Mouse (Mus musculus) kidney, postnatal 0 days (tissue): Measurements from ENCODE around the gene Lrrc39. TPM values are rescaled to one million over a fixed set of nuclear protein-coding genes. Genes with fewer than 3 reads are reported as not detected.
"Not testable (repeated sequence)": the region's sequence is repeated elsewhere in the genome, so short reads cannot be mapped to it uniquely, and the experiment has no call there.

Experiments
- ATAC-seq: fragments of 200-750 bp; cut with Nextera tagmentation; replicated peaks from 2 replicates; pipeline ENCODE4 v1.8.0; 2017; ENCODE audit warnings: low read depth, moderate number of reproducible peaks, moderate TSS enrichment, moderate library complexity; ENCODE audit not compliant: low FRiP score
- DNase-seq: peaks from one replicate; pipeline ENCODE4 v3.0.0-alpha.2; 2016; ENCODE audit warnings: low spot score
- H3K27ac ChIP-seq: fragments of 300-500 bp; sonication (generic); 2 replicates; pipeline ENCODE4 v1.5.1; 2014; ENCODE audit warnings: mild to moderate bottlenecking
- H3K27me3 ChIP-seq: fragments of 300-500 bp; sonication (generic); 2 replicates; pipeline ENCODE4 v1.6.1; 2014; ENCODE audit warnings: low read length, mixed read lengths; ENCODE audit not compliant: insufficient read depth
- H3K36me3 ChIP-seq: fragments of 300-500 bp; sonication (generic); 2 replicates; pipeline ENCODE4 v1.6.1; 2014; ENCODE audit warnings: low read length, mixed read lengths; ENCODE audit not compliant: insufficient read depth
- H3K4me1 ChIP-seq: fragments of 300-500 bp; sonication (generic); replicated peaks from 2 replicates; pipeline ENCODE4 v1.6.1; 2014; ENCODE audit warnings: antibody characterized with exemption, low read length, mixed read lengths; ENCODE audit not compliant: insufficient read depth
- H3K4me2 ChIP-seq: fragments of 300-500 bp; sonication (generic); 2 replicates; pipeline ENCODE4 v1.6.1; 2014; ENCODE audit warnings: mild to moderate bottlenecking, low read length, moderate library complexity, mixed read lengths
- H3K4me3 ChIP-seq: fragments of 300-500 bp; sonication (generic); replicated peaks from 2 replicates; pipeline ENCODE4 v1.5.1; 2014; ENCODE audit warnings: low read depth, low read length
- H3K9ac ChIP-seq: fragments of 300-500 bp; sonication (generic); 2 replicates; pipeline ENCODE4 v1.6.1; 2014; ENCODE audit warnings: low read depth, low read length
- H3K9me3 ChIP-seq: fragments of 300-500 bp; sonication (generic); replicated peaks from 2 replicates; pipeline ENCODE4 v1.6.1; 2016; ENCODE audit warnings: low read length, inconsistent platforms, mixed read lengths
- CTCF ChIP-seq: IDR thresholded peaks from 2 replicates; pipeline ENCODE4 v1.5.1; 2016; ENCODE audit warnings: antibody characterized with exemption, low read depth, mild to moderate bottlenecking, moderate library complexity
- WGBS: fragments of 180-500 bp; shearing (Covaris S2); extraction: QIAGEN DNeasy Blood & Tissue Kit; methylation state at CpG from one replicate; pipeline ENCODE4 v1.1.7; 2014; 5-methylcytosine and 5-hydroxymethylcytosine counted together
- polyA plus RNA-seq: library from polyadenylated mRNA; unstranded; fragments of >200 nt; fragmentation: Nextera tagmentation; extraction: Ambion mirVana; gene quantifications from 2 replicates; pipeline ENCODE4 v1.2.1, GENCODE M21; 2015

The Lrrc39 gene
- polyA plus RNA-seq, 1 experiment from 2014 or later: 0.39 TPM

DNA sequence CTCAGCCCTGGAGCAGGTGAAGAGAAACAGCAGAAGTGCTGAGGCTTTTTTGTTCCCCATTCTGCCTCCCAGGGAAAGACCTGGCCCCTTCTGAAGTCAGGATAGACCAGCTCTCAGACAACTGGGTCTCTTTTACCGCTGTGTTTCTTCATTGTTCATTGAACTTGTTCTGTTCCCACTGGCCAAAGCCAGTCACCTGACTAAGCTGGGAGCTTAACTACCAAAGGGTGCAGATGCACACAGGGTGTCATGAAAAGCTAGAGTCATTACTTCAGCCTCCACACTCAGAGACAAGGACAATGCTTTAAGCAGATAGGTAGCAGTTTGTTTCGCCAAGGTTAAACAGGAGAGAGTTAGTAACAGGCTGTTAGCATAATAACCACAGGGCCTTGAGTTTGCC is 20.7 kb upstream of the Lrrc39 start:
- no peaks in the 10 kb centered on the region for H3K27me3 ChIP-seq
- ATAC-seq: no peak

DNA sequence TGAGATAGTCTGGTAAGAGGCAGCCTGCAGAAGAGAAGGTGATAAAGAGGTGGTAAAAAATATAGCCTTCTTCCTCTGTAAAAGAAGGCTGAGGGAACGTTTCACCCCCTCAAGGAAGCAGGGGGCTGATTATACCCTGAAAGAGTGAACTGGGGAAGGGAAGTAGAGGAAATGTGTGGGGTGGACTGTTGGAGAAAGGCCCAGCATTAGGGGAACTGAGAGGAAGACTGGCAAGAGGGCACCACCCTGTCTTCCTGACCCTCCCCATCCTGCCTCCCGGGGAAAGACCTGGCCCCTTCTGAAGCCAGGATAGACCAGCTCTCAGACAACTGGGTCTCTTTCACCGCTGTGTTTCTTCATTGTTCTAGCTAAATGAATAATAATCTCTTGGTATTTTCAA is 20.2 kb upstream of the Lrrc39 start:
- Histone ChIP-seq H3K9me3 (no peaks in the 10 kb centered on the region), H3K36me3 (peaks cover 40% of the 10 kb centered on the region), H3K27ac (no peak overlapping the region), H3K9ac (no peak overlapping the region), H3K4me1 (no peaks in the 10 kb centered on the region), H3K4me2 (no peak overlapping the region), H3K4me3 (no peak overlapping the region), H3K27me3 (no peaks in the 10 kb centered on the region)
- 47% methylated on average over 3 of the region's 3 CpGs for WGBS
- DNase-seq (no peak), ATAC-seq (no peak)
- TF ChIP-seq CTCF: no peak

More for the DNA sequence above, 20.7 kb upstream of the Lrrc39 start:
- H3K27ac ChIP-seq: no peak overlapping the region
- WGBS: 24% methylated on average over 2 of the region's 2 CpGs
- H3K4me3 ChIP-seq: no peak overlapping the region
- no peaks in the 10 kb centered on the region for H3K4me1 ChIP-seq
- peaks cover 36% of the 10 kb centered on the region for H3K36me3 ChIP-seq
- H3K4me2 ChIP-seq: no peak overlapping the region
- H3K9ac ChIP-seq: no peak overlapping the region
- TF ChIP-seq CTCF: no peak
- no peaks in the 10 kb centered on the region for H3K9me3 ChIP-seq
- DNase-seq: no peak

DNA sequence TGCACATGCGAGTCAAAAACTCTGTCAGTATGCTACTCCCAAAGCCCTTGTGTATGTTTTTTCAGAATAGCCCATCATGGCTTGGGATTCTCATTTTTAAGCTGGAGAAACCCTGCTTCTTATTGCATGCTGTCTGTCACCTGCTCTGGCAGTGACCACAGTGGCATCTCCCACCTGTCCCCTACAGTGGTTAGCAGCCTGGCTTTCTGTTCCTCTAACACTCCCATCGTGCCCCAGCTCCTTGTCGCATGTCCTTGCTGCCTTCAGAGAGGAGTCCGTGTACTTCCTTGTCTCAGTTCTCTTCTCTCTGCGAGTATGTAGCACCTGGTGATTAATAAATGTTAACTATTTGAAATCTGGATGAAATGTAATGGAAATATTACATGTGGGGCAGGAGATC is 15.3 kb upstream of the Lrrc39 start:
- ATAC-seq: no peak
- Histone ChIP-seq H3K4me1 (no peaks in the 10 kb centered on the region), H3K27me3 (no peaks in the 10 kb centered on the region), H3K9ac (no peak overlapping the region), H3K4me3 (no peak overlapping the region), H3K9me3 (no peaks in the 10 kb centered on the region), H3K4me2 (no peak overlapping the region), H3K27ac (no peak overlapping the region), H3K36me3 (peaks cover 34% of the 10 kb centered on the region)
- no peak for TF ChIP-seq CTCF
- 88% methylated on average over 5 of the region's 5 CpGs for WGBS
- no peak for DNase-seq

DNA sequence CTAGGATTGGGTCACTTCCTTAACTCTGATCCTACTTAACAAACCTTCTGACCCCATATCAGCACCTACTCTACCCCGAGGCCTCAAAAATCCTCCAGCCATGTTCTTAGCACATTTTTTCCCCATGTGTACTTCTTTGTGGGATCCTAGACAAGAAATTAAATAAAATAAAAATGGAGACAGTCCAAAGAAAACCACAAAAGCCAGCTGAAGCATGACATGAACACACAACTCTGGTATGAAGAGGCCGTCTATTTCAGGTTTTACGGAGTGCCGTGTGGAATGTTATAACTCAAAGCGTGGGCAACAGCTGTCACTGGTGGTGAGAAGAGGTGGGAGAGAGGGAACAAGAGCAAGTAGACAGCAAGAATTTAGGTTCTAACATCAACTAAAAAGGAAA is 11.4 kb upstream of the Lrrc39 start:
- H3K4me1 ChIP-seq: no peaks in the 10 kb centered on the region
- H3K4me3 ChIP-seq: no peak overlapping the region
- H3K9ac ChIP-seq: no peak overlapping the region
- 86% methylated on average over 5 of the region's 5 CpGs for WGBS
- ATAC-seq (no peak), DNase-seq (no peak)
- H3K27ac ChIP-seq: no peak overlapping the region
- no peak for TF ChIP-seq CTCF
- no peaks in the 10 kb centered on the region for H3K9me3 ChIP-seq
- no peak overlapping the region for H3K4me2 ChIP-seq
- H3K27me3 ChIP-seq: no peaks in the 10 kb centered on the region
- peaks cover 17% of the 10 kb centered on the region for H3K36me3 ChIP-seq

DNA sequence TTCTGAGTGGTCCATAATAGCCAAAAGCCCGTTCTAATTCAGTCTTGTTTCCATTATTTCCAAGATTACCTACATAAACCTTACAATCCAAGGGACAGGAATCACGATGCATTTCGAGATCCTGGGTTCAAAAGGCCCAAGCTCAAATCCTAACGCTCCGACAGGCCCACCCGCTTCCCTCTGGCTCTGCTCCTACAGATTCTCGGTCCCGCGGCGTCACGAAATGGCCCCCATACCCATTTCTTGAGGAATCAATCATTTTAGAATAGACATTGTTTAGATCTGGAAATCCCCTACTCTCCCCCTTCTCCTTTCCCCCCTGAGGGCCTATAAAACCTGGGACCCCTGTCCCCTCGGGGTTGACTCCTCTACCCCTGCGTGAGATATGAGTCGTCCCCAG is 1.5 kb upstream of the Lrrc39 start:
- not testable (repeated sequence) for H3K27me3 ChIP-seq, H3K36me3 ChIP-seq, H3K4me1 ChIP-seq, H3K9me3 ChIP-seq, ATAC-seq, H3K9ac ChIP-seq, H3K4me2 ChIP-seq, DNase-seq, H3K27ac ChIP-seq, H3K4me3 ChIP-seq
- WGBS: 93% methylated on average over 13 of the region's 14 CpGs

DNA sequence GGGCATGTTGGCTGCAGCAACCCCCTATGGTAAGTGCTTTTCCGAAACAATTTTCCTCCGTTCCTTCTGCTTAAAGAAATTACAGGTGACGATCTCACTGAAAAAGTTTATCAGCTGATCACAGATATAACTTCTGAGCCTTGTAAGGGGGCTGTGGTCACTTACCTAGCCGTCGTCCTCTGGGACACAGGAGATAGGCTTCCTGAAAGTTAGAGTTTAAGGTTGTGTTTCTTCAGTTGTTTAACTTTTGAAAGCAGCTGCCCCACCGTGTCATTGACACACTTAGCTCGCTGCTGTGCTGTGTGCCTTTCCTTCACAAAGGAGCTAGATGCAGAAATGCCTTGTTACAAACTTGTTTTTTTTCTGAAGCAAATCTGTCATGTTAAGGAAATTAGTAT is 321 bp downstream of the Lrrc39 start:
- no peak for ATAC-seq
- Histone ChIP-seq H3K27me3 (no peaks in the 10 kb centered on the region), H3K4me1 (no peaks in the 10 kb centered on the region), H3K4me3 (no peak overlapping the region), H3K27ac (no peak overlapping the region), H3K4me2 (no peak overlapping the region), H3K9me3 (no peaks in the 10 kb centered on the region), H3K36me3 (no peaks in the 10 kb centered on the region), H3K9ac (no peak overlapping the region)
- 73% methylated on average over 7 of the region's 7 CpGs for WGBS
- TF ChIP-seq CTCF: no peak
- DNase-seq: no peak

DNA sequence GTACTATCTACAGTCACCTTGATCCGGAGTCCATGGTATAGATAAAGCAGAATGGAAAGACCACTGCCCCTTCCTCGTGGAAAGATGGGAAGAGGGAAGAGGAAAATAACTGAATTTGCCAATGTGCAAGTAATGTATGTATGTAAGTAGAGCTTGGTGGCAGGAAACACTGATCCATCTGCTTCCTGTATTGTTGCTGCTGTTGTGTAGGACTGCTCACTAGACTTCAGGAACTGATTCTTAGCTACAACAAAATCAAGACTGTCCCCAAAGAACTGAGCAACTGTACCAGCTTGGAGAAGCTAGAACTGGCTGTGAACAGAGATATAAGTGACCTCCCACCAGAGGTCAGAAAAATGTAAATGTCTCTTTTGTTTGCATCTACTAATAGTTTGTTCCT is 7.9 kb downstream of the Lrrc39 start:
- no peak for ATAC-seq
- Histone ChIP-seq H3K36me3 (no peaks in the 10 kb centered on the region), H3K4me2 (no peak overlapping the region), H3K4me1 (no peaks in the 10 kb centered on the region), H3K27me3 (no peaks in the 10 kb centered on the region), H3K9ac (no peak overlapping the region), H3K4me3 (no peak overlapping the region), H3K9me3 (no peaks in the 10 kb centered on the region), H3K27ac (no peak overlapping the region)
- no peak for DNase-seq
- 71% methylated on average over 2 of the region's 2 CpGs for WGBS
- TF ChIP-seq CTCF: no peak
